Mouse (Mus musculus) T-cell, adult 2 months (primary cell): ENCODE data around the gene H60c.
"Not testable (repeated sequence)": the region's sequence is repeated elsewhere in the genome, so short reads cannot be mapped to it uniquely, and the experiment has no call there.

Experiments
- DNase-seq: peaks from one replicate; pipeline ENCODE4 v3.0.0; 2022; ENCODE audit warnings: low spot score

H60c gene

GRCm38 (mm10) chr10:3267671-3268070 lies at the start of gene H60c:
H60c (minus strand) TSS chr10:3267771.
- no peak for DNase-seq

- DNase-seq, result no peak
Observed at GRCm38 (mm10) chr10:3308821-3309206, 41.2 kb upstream of the H60c start.

GRCm38 (mm10) chr10:3308180-3308820 lies 40.7 kb upstream of the H60c start:
- DNase-seq, result no peak

DNA sequence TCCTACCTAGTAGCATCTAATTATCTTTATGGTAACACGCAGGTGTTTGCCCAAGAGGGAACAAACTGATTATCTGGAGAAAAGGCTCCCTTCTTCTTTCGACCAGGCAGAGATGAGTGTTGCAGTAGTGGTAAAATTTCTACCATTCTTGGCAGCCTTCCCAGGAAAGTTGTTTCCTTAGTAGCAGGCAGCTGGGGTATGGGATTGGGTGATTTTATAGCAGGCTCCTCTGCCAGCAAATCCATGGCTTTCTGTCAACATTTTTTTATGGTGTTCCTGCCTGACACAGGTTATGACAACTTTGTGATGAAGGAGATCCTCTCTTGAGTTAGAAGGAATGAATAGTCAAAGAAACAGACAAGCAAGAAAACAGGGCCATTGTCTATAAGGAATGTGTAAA lies 40.2 kb upstream of the H60c start:
- no peak for DNase-seq

DNA sequence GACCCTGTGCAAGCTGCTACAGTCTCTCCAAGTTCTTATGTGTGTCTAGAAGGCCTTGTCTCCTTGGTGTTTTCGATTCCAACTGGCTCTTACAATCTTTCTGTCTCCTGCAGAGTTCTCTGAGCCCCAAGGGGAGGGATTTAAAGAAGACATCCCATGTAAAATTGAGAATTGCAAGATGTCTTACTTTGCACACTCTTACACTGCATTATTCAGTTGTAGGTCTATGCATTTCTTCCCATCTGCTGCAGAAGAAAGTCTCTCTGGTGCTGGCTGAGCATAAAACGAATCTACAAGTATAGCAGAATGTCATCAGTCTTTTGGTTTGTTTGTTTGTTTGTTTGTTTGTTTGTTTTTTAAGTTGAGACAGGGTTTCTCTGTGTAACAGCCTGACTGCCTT lies 26.4 kb upstream of the H60c start:
- DNase-seq, result no peak

DNA sequence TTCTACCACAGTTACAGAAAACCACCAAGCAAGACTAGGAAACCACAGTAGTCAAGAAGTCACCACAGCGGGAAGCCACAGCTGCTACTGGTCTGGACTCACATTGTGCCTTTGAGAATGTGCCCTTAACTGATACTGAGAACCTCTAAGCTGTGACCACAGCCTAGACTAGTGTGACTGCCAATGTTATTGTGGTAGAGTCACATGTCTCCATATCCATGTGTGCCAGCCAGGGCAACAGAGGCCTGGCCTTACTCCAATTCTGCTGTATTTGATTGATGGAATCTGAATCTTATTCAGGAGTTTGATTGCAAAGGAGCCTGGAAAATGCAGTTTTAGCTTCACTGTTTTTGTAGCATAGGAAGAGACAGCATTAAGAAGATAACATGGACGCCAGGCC lies 13.5 kb upstream of the H60c start:
- no peak for DNase-seq

DNA sequence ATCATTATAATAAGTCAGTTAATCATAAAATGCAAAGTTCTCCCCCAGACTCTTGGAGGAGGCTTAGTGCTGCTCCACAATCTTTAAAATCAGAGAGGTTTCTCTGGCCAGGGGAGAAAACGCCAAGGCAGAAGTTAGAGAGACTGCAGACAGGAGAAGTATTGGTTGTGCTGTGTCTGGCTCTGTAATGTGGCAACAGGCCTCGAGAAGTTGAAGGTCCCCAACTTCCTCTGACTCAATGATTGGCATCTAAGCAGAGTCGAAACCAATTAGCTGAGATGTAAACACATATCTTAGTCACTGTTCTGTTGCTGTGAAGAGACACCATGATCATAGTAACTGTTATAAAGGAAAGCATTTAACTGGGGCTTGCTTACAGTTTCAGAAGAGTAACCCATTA lies 6.5 kb upstream of the H60c start:
- no peak for DNase-seq

- no peak for DNase-seq
Observed at GRCm38 (mm10) chr10:3271036-3271435, 3.5 kb upstream of the H60c start.

DNA sequence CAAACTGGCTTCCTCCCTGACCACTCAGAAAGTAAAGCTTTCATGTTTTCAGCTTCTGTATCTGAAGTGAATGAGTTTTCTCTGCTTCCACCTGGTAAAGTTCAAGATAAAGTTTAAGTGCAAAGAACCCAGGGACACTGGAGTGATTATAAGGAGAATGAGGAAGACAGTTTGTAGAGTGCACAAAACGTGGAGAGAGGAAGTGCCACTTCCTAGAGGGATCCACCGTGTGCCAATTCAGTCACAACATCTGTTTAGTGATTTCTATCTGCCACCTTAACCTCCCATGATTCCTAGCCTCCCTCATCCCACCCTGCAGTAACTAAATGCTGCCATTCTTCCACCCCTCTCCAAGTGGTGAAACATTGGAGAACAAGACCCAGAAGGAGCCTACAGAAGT lies 842 bp downstream of the H60c start:
- no peak for DNase-seq

DNA sequence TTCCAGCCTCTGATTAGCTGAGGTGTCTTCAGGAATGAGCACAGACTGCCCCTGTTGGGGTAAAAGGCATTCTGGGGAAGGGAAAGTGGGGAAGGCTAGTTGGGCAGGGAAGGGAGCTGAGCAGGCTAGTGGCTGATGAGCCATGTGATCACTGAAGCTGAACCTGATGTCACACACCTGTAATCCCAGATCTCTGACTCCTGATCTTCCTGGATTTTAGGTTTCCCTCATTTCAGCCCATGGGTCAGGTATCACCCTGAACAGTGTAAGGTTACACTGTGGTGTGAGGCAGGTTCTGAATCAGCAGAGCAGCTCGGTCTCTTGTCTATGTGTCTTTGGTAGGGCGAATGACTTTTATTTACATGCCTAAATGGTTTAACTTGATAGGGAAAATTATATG lies 4.8 kb downstream of the H60c start:
- DNase-seq, result no peak

GRCm38 (mm10) chr10:3257391-3257790 lies 10.2 kb downstream of the H60c start:
- no peak for DNase-seq

GRCm38 (mm10) chr10:3238436-3238835 lies 29.1 kb downstream of the H60c start:
- DNase-seq, result not testable (repeated sequence)

DNA sequence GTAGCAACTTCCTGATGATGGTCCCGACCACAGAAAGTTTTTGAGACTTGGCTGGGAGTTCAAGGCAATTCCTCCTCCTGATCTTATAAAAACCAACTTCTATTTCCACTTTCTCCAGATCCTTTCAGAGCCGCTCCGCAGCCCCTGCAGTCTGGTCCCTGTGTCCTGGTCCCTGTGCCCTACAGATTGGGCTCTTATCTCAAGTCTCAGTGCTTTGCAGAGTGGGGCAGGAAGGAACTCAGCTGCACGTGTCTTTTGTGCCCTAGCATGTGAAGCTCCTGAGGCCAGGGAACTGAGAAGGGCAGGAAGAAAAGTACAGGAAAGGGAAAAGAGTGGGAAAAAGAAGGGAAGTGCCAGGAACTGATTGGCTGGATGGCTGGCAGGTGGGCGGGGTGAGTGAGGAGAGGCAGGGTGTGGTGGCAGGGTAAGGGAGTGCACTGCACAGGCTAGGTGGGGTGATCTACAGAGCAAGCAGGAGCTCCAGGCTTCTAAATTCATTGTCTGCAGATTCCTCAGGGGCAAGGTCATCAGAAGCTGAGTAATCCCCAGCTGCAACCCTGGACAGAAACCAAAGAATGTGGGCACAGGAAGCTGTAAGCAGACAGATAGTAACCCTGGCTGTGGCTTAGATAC lies 30.8 kb downstream of the H60c start:
- no peak for DNase-seq

- DNase-seq, result no peak
Observed at GRCm38 (mm10) chr10:3228447-3229195, 39.0 kb downstream of the H60c start.
